Comparison of ENCODE assay signal across 9 mouse cellular contexts in the genomic region with DNA sequence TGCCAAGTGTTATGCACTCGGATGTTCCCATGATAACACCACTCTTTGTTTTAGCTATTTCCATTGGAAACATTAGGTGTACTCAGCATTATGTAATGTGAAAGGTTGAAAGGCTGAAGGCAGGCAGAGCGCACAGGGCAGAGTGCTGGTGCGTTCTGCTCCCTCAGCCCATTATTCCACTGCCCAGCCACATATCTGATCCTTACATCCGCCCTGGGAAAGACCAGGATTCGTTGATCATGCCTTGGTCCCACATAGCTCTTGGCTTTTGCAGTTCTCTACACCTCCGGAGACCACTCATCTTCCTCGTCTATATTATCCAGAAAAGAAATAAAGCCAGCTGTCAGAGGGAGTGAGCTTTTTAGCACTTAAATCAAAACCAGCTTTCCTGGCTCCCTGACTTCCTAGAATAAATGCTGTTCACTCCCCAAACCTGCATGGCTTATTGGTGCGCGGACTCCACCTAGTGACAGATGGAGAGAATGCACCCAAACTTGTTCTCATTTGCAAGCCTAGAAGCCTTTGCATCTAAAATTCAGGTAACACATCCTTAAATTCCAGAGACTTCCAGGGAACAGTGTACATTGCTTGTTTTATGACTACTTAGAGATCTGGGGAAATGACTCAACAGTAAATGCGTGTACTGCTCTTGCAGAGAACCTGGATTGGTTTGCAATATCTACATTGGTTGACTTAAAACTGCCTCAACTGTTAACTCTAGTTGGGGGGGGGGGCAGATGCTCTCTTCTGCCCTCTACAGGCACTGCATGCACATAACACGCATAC. TPM values are rescaled to one million over a fixed set of nuclear protein-coding genes. Genes with fewer than 3 reads are reported as not detected.
A peak's percentile ranks its signal among the peaks of the same experiment; 100 is the strongest.
DNase-seq lines count a peak whose midpoint lies in the region; ATAC-seq and TF ChIP-seq lines count a peak whose summit lies in the region.
"Had no signal": no experiment of that assay in that cellular context is flagged by ENCODE, and none has a peak within 500 bp of the region (broad histone marks: within the 10 kb centered on the region; RNA-seq: fewer than 3 reads in every experiment).

No protein-coding gene starts in this region.

- no peak overlapping the region for H3K4me3 ChIP-seq in kidney, adult 2 months (ENCODE audit: insufficient read depth, low read depth, low read length)
- no peak overlapping the region for H3K4me3 ChIP-seq in midbrain, postnatal 0 days (ENCODE audit: low read depth, low read length)

- H3K4me1 ChIP-seq in kidney, adult 2 months (ENCODE audit: control insufficient read depth, insufficient read depth, low read length), result no peaks in the 10 kb centered on the region
- no peaks in the 10 kb centered on the region for H3K4me1 ChIP-seq in midbrain, postnatal 0 days (ENCODE audit: insufficient read depth, low read length)

- ATAC-seq in frontal cortex, adult (ENCODE audit: low TSS enrichment), result peak; percentile 91
- ATAC-seq in midbrain, postnatal 0 days (ENCODE audit: low FRiP score), result peak; percentile 56; the same call in 1 of the 2 replicates

- no peaks in the 10 kb centered on the region for H3K36me3 ChIP-seq in kidney, adult 2 months (ENCODE audit: control insufficient read depth, insufficient read depth, low read length)
- H3K36me3 ChIP-seq in midbrain, postnatal 0 days (ENCODE audit: insufficient read depth, low read length), result no peaks in the 10 kb centered on the region

- H3K27ac ChIP-seq in kidney, adult 2 months (ENCODE audit: insufficient read depth, low read depth, low read length), result no peak overlapping the region
- H3K27ac ChIP-seq in midbrain, postnatal 0 days (ENCODE audit: low read depth, low read length), result no peak overlapping the region

- 34% methylated on average over 11 of the region's 11 CpGs for WGBS in kidney, adult 2 months
- 35% methylated on average over 11 of the region's 11 CpGs for WGBS in midbrain, postnatal 0 days

- TF ChIP-seq POLR2A in kidney, adult 2 months (IDR thresholded peaks at IDR 0.05; ENCODE audit: low read depth, low read length), result no peak

- H3K4me2 ChIP-seq in midbrain, postnatal 0 days (ENCODE audit: low read depth, low read length, poor library complexity, severe bottlenecking), result peak overlapping the region; percentile 18; the same call in 1 of the 2 replicates

- intact Hi-C loops in heart, postnatal 25 days (cut with DNase I), result loop anchor here (2.0 kb wide), 2 partner anchors 447 to 909 kb away; no protein-coding TSS in a partner anchor
- intact Hi-C loops in left cerebral cortex, postnatal 4 days (cut with DNase I), result loop anchor here (2.0 to 10.0 kb wide), 4 partner anchors 109 to 909 kb away; no protein-coding TSS in a partner anchor

- no peaks in the 10 kb centered on the region for H3K9me3 ChIP-seq in midbrain, postnatal 0 days (ENCODE audit: low read length)

- H3K9ac ChIP-seq in midbrain, postnatal 0 days (replicated peaks; ENCODE audit: low read length, poor library complexity, severe bottlenecking), result no peak overlapping the region

- H3K27me3 ChIP-seq in kidney, adult 2 months (replicated peaks; ENCODE audit: control insufficient read depth, insufficient read depth, low read length), result no peaks in the 10 kb centered on the region
- no peaks in the 10 kb centered on the region for H3K27me3 ChIP-seq in midbrain, postnatal 0 days (ENCODE audit: insufficient read depth, low read length)

- DNase-seq in heart, adult 18-20 months, result peak; percentile 14 to 72
- DNase-seq in heart, postnatal 25 days (ENCODE audit: low spot score), result no peak
- peak; percentile 70 for DNase-seq in cerebellum, adult 9-10 months
- DNase-seq in kidney, adult 2 months, result peak; percentile 74
- DNase-seq in left cerebral cortex, postnatal 4 days, result peak; percentile 72
- peak; percentile 89 for DNase-seq in midbrain, postnatal 0 days (ENCODE audit: low spot score)
- peak; percentile 33 for DNase-seq in thymus, postnatal 0 days (ENCODE audit: low spot score)

- TF ChIP-seq CTCF in kidney, adult 2 months (conservative IDR thresholded peaks at IDR 0.05; ENCODE audit: insufficient read depth, insufficient read length, low read depth, low read length), result peak; percentile 82
- peak; percentile 96 for TF ChIP-seq CTCF in midbrain, postnatal 0 days (IDR thresholded peaks at IDR 0.05)

RNA-seq across cellular contexts. Expression of a gene that starts 26.3 kb away (rescaled TPM):
- total RNA-seq in heart, adult 18-20 months (2021), result not detected
- not detected for total RNA-seq in heart, postnatal 25 days (2021)
- polyA plus RNA-seq in kidney, adult 2 months (2012; rRNA removed), result 0.05 TPM in 1 of 2 replicates, not detected in the other
- not detected for total RNA-seq in left cerebral cortex, postnatal 4 days (2021)
- total RNA-seq in midbrain, postnatal 0 days (2014; rRNA removed), result 0.11 TPM in 1 of 2 replicates, not detected in the other
- polyA plus RNA-seq in midbrain, postnatal 0 days (2015; fragmentation: Nextera tagmentation; extraction: Ambion mirVana), result not detected in 2 replicates
- not detected in 2 replicates for polyA plus RNA-seq in thymus, postnatal 0 days (2015; fragmentation: Nextera tagmentation; extraction: Ambion mirVana)
- total RNA-seq: neutrophil, adult 5-6 weeks had no signal
